Mouse (Mus musculus) cerebellum, adult 2 months (tissue): ENCODE results near the gene Rab10.

Source experiments
- CTCF ChIP-seq: fragments of 200-500 bp; IDR thresholded peaks from 2 replicates; pipeline ENCODE4 v1.5.1; 2011; ENCODE audit warnings: low read depth, mild to moderate bottlenecking, control low read depth, low read length, moderate library complexity, borderline replicate concordance; ENCODE audit not compliant: insufficient read depth
- POLR2A ChIP-seq: fragments of 200-500 bp; IDR thresholded peaks from 2 replicates; pipeline ENCODE4 v1.6.1; 2011; ENCODE audit warnings: low read length, control low read depth, borderline replicate concordance; ENCODE audit not compliant: insufficient read depth

- no peak for TF ChIP-seq CTCF
- TF ChIP-seq POLR2A = no peak
These were observed 23.9 kb downstream of the Rab10 start for GRCm38 (mm10) chr12:3285919-3286318.
